In genomic region chr10:83083946-83084345, GRCm38 (mm10) we compare ENCODE assay signal across 8 mouse cellular contexts.
A peak's percentile ranks its signal among the peaks of the same experiment; 100 is the strongest.
DNase-seq lines count a peak whose midpoint lies in the region; ATAC-seq lines count a peak whose summit lies in the region.

No protein-coding gene starts in this region.

- H3K9me3 ChIP-seq in embryonic facial prominence, embryonic 14.5 days (ENCODE audit: control insufficient read depth, low read length), result no peaks in the 10 kb centered on the region
- H3K9me3 ChIP-seq in embryonic facial prominence, embryonic 10.5 days, result no peaks in the 10 kb centered on the region
- no peaks in the 10 kb centered on the region for H3K9me3 ChIP-seq in midbrain, embryonic 11.5 days (ENCODE audit: control insufficient read depth, low read length)
- no peaks in the 10 kb centered on the region for H3K9me3 ChIP-seq in midbrain, embryonic 15.5 days

- H3K4me3 ChIP-seq in embryonic facial prominence, embryonic 14.5 days (ENCODE audit: low read depth, low read length), result no peak overlapping the region
- H3K4me3 ChIP-seq in embryonic facial prominence, embryonic 10.5 days, result no peak overlapping the region
- no peak overlapping the region for H3K4me3 ChIP-seq in midbrain, embryonic 11.5 days (ENCODE audit: low read depth, low read length)
- no peak overlapping the region for H3K4me3 ChIP-seq in midbrain, embryonic 15.5 days

- no peaks in the 10 kb centered on the region for H3K36me3 ChIP-seq in embryonic facial prominence, embryonic 14.5 days (ENCODE audit: control insufficient read depth, insufficient read depth, low read length)
- H3K36me3 ChIP-seq in embryonic facial prominence, embryonic 10.5 days (replicated peaks), result no peaks in the 10 kb centered on the region
- no peaks in the 10 kb centered on the region for H3K36me3 ChIP-seq in midbrain, embryonic 11.5 days (ENCODE audit: control insufficient read depth, insufficient read depth, low read length)
- H3K36me3 ChIP-seq in midbrain, embryonic 15.5 days (replicated peaks), result no peaks in the 10 kb centered on the region

- peaks cover 32% of the 10 kb centered on the region for H3K4me1 ChIP-seq in embryonic facial prominence, embryonic 14.5 days (ENCODE audit: control insufficient read depth, insufficient read depth, low read length)
- H3K4me1 ChIP-seq in embryonic facial prominence, embryonic 10.5 days, result peaks cover 52% of the 10 kb centered on the region
- H3K4me1 ChIP-seq in midbrain, embryonic 11.5 days (ENCODE audit: control insufficient read depth, insufficient read depth, low read length), result peaks cover 16% of the 10 kb centered on the region
- H3K4me1 ChIP-seq in midbrain, embryonic 15.5 days, result peaks cover 38% of the 10 kb centered on the region

- H3K27me3 ChIP-seq in embryonic facial prominence, embryonic 14.5 days (replicated peaks; ENCODE audit: control insufficient read depth, insufficient read depth, low read length), result no peaks in the 10 kb centered on the region
- H3K27me3 ChIP-seq in embryonic facial prominence, embryonic 10.5 days (replicated peaks; ENCODE audit: low read depth, poor library complexity, severe bottlenecking), result no peaks in the 10 kb centered on the region
- H3K27me3 ChIP-seq in midbrain, embryonic 11.5 days (ENCODE audit: control insufficient read depth, insufficient read depth, low read length), result no peaks in the 10 kb centered on the region
- H3K27me3 ChIP-seq in midbrain, embryonic 15.5 days (replicated peaks), result no peaks in the 10 kb centered on the region

- no peak overlapping the region for H3K4me2 ChIP-seq in embryonic facial prominence, embryonic 14.5 days (ENCODE audit: low read depth, low read length)
- no peak overlapping the region for H3K4me2 ChIP-seq in midbrain, embryonic 11.5 days
- no peak overlapping the region for H3K4me2 ChIP-seq in midbrain, embryonic 15.5 days

- no peak overlapping the region for H3K9ac ChIP-seq in embryonic facial prominence, embryonic 14.5 days (ENCODE audit: low read depth, low read length)
- no peak overlapping the region for H3K9ac ChIP-seq in midbrain, embryonic 11.5 days (ENCODE audit: low read length)
- no peak overlapping the region for H3K9ac ChIP-seq in midbrain, embryonic 15.5 days

- no peak for ATAC-seq in embryonic facial prominence, embryonic 14.5 days (ENCODE audit: low read depth)
- no peak for ATAC-seq in midbrain, embryonic 11.5 days (ENCODE audit: low FRiP score)
- ATAC-seq in midbrain, embryonic 15.5 days (replicated peaks), result no peak
- ATAC-seq in hematopoietic stem cell, adult 5-6 weeks (replicated peaks in 1 of 2; ENCODE audit: insufficient read depth in 1 of 2, low FRiP score in 2 of 2, low TSS enrichment in 1 of 2, low read depth in 1 of 2, poor library complexity in 2 of 2, severe bottlenecking in 2 of 2), result peak; percentile 39 to 48; a peak in 2 of 4 replicates

- peak; percentile 64 for DNase-seq in embryonic facial prominence, embryonic 14.5 days (ENCODE audit: low spot score)
- no peak for DNase-seq in embryonic facial prominence, embryonic 10.5 days (ENCODE audit: low spot score)
- DNase-seq in midbrain, embryonic 11.5 days (ENCODE audit: low spot score, missing footprints), result peak; percentile 86
- DNase-seq in ovary, postnatal 36 days (ENCODE audit: low spot score), result peak; percentile 26
- DNase-seq in MN1 (ENCODE audit: low spot score), result no peak
- DNase-seq in left cerebral cortex, postnatal 10 days (ENCODE audit: extremely low spot score in 1 of 2, low spot score in 2 of 2), result no peak

- 39% methylated on average over 9 of the region's 9 CpGs for WGBS in embryonic facial prominence, embryonic 14.5 days
- 78% methylated on average over 9 of the region's 9 CpGs for WGBS in embryonic facial prominence, embryonic 10.5 days
- 86% methylated on average over 9 of the region's 9 CpGs for WGBS in midbrain, embryonic 11.5 days
- 69% methylated on average over 9 of the region's 9 CpGs for WGBS in midbrain, embryonic 15.5 days

- H3K27ac ChIP-seq in embryonic facial prominence, embryonic 14.5 days (replicated peaks; ENCODE audit: low read depth, low read length), result no peak overlapping the region
- H3K27ac ChIP-seq in embryonic facial prominence, embryonic 10.5 days (replicated peaks), result no peak overlapping the region
- no peak overlapping the region for H3K27ac ChIP-seq in midbrain, embryonic 11.5 days (ENCODE audit: low read depth, low read length)
- H3K27ac ChIP-seq in midbrain, embryonic 15.5 days, result no peak overlapping the region

- intact Hi-C loops in left cerebral cortex, postnatal 10 days (cut with DNase I), result no loop called here

Comparison
In these comparisons a context has a peak if more than half of its experiments do, and no peak if none do; other contexts are left out.
1. DNase-seq: peak in embryonic facial prominence, embryonic 14.5 days (single experiment), midbrain, embryonic 11.5 days (single experiment) and ovary, postnatal 36 days (single experiment); none in embryonic facial prominence, embryonic 10.5 days (single experiment), MN1 (single experiment) and left cerebral cortex, postnatal 10 days (0 of 2).
2. ATAC-seq: peak in hematopoietic stem cell, adult 5-6 weeks (2 of 2); none in embryonic facial prominence, embryonic 14.5 days (single experiment), midbrain, embryonic 11.5 days (single experiment) and midbrain, embryonic 15.5 days (single experiment).